Mouse (Mus musculus): ENCODE measurements around the gene Ptgdr2.

The Ptgdr2 gene

DNA sequence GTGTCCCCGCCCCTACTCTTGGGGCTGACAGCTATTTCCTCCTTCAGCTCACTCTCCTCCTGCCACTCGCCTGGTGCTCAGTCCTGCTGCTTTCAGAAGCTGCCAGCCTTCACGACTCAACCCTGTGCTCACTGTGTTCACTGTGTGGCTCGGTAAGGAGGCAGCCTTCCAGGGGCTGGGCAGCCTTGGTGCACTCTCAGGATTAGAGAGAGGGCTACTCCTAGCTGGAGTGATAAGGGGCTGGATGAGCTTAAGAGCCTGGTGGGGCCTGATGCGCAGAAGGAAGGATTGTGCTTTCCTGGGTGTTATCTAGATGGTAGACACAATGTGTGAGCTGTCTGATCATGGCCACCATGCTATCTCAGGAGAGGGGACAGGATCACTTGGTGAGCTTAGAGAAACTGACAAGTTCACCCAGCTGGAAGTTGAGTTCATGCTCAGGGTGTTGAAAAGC is at the start of gene Ptgdr2:
Gene Ptgdr2 (plus strand): TSS at position 51 of the 454 bp plus-strand sequence.
- no peak for DNase-seq (ENCODE audit: low spot score)

DNA sequence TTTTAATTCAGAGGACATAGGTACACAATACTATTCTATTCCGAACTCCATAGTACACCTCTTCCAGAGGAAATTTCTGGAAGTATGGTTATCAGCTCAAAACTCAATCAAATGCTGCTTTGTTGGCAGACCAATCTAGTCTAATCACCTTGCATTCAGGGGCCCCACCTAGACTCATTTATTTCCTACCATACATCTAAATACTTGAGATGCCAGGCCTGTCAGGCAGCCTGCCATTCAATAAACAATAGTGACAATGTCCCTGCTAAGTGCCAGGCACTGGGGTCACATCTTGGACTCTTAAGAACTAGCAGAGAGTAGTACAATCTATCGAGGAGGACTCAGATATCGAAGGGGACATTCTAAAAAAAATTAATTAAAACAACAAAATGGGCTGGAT is 44.8 kb upstream of the Ptgdr2 start:
- no peak for DNase-seq (ENCODE audit: low spot score)

DNA sequence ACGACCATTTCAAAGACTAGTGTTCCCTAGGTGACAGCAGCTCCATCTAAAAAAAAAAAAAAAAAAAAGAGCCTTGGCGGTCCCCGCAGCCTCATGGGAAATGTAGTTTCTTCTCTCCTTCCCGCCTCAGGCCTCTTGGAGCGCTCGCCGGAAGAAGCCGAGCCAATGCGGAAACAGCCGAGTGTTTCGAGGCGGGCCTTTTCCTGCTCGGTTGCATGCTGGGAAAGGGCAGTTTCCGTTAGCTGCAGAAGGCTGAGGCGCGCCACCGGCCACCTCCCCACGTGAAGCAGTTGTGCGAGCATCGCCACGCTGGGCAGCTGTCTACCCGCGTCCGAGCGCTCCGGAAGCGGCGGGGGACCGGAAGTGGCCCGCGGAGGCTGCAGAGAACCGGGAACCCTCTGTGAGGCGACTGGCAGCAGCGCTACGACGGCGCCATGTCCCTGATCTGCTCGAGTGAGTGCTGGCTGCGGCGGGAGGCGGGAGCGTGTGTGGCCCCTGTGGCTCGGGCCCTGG is 41.9 kb upstream of the Ptgdr2 start, which contains the start of gene Prpf19:
Gene Prpf19 (plus strand): TSS at position 216 of the 513 bp plus-strand sequence.
- peak; percentile 96 for DNase-seq (ENCODE audit: low spot score)

DNA sequence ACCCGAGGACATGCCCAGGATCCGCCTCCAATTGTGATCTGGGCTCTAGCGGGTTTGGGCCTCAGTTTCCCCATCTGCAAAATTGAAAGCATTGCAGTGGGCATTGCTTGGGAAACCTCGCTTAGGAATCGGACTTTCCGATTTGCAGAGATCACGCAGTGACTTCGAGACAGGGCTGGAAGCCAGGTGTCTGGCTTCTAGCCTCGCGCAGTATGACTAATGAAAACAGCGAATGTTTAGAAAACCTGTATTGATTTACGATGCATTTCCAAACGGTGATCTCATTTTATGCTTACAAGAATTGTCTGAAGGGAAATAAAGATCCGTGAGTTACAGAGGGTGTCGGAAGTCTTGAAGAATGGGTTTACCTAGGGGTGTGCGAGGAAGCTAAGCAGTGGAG is 41.3 kb upstream of the Ptgdr2 start:
- DNase-seq (ENCODE audit: low spot score) = no peak

DNA sequence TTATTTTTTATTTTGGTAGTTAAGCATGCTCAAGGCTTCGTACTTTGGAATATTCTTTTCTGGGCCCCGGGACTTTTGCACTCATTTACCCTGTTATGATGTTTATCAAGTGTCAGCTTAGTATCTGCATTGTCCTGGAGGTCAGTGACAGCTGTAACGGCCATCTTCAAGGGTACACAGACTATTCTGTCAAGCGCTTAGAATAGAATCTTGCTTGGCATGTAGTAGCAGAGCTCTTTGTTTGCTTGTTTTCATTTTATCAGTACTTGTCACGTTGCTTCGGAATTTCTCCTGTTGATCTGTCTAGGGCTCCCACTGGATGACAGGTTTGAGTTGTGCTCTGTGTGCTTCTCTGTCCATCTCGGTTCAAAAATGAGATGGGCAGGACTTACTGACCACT is 40.1 kb upstream of the Ptgdr2 start:
- no peak for DNase-seq (ENCODE audit: low spot score)

DNA sequence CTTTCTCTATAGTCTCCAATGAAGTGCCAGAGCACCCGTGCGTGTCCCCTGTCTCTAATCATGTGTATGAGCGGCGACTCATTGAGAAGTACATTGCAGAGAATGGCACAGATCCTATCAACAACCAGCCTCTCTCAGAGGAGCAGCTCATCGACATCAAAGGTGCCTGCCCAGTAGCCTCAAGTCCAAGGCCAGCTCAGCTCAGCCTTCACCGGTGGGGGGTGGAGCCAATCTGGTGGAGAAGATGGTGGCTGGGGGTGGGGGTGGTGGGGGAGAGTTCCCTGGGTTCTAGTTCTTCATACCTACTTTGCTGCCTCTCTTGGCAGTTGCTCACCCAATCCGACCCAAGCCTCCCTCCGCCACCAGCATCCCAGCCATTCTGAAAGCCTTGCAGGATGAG is 39.5 kb upstream of the Ptgdr2 start:
- DNase-seq (ENCODE audit: low spot score) = no peak

DNA sequence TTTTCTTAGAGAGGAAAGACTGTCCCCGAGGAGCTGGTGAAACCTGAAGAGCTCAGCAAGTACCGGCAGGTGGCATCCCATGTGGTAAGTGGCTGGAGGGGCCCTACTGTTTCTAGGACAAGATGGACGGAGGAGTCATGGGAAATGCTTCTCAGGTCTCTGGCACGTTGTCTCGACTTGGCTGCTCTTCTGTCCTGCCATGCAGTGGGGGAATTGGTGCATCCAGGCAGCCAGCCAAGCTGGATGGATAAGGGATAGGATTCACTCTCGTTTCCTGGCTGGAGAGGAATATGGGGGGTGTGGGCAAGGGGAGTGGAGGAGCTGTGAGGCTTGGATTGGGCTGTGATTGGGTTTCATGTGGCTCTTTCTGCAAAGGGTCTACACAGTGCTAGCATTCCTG is 36.6 kb upstream of the Ptgdr2 start:
- DNase-seq (ENCODE audit: low spot score) = no peak

DNA sequence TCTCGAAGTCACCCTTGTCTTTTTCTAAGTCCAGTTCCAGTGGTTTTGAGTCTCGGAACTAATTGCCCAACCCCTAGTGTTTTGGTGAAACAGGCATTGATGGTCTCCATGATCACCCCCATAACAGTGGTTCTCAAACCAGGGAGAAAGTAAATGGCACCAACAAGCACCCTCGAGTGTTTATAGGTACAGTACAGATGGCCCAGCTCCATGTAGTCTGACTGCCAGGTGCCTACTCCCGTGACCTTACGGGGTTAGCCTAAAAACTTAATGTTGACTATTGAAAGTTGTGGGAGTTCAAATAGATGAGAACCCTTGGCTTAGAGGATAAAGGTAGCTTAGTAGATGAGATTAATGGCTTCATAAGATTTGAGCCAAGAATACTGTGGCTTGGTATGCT is 35.9 kb upstream of the Ptgdr2 start:
- DNase-seq (ENCODE audit: low spot score) = no peak

DNA sequence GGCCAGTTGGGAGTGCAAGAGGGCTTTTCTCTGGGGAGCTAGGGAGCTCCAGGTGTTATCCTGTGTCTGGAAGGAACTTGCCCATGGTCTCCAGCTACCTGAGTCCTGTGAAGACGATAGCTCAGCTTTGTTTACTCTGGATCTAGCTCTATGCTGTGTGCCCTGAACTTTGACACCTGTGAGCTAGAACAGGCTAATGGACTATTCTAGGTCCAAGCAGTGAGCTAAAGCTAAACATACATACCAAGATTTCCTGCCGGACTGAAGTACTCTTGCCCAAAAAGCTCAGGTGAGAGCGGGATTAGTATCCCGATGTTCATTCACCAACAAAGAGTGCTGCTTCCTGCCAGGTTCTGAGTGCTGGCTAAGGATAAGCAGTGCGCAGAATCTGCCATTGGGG is 32.4 kb upstream of the Ptgdr2 start:
- DNase-seq (ENCODE audit: low spot score) = no peak

DNA sequence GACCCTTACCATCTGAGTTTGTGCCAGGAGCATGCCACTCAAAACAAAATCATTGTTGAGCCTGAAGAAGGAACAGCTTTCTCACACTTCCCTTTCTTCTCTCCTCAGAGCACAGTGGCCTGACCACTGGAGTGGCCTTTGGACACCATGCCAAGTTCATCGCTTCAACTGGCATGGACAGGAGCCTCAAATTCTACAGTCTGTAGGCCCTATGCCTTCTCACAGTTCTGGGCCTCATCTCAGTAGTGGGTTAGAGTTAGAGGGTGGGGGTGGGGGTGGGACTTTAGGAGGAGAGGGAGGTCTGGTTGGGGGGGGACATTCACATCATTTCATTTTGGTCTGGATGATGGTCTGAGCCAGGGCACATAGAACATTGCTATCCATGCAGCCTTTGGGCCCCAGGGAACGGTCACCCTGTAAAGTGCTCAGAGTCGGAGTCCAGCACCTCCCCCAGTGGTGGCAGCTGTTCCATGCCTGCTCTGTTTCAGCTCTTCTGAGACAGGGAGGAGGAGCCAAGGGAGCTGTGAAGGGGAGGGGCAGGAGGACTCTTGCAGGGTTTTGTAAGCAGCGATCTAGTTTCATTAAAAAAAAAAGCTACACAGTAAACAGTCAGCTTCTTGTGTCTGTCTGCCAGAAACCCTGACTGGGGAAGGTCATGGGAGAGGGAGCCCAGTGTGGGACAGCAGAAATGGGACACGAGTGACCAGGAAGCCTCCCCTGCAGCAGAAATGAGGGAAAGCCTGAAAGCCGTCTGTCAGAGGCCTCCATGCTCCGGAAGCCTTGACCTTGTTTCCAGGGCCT is 31.8 kb upstream of the Ptgdr2 start:
- DNase-seq (ENCODE audit: low spot score) = no peak

DNA sequence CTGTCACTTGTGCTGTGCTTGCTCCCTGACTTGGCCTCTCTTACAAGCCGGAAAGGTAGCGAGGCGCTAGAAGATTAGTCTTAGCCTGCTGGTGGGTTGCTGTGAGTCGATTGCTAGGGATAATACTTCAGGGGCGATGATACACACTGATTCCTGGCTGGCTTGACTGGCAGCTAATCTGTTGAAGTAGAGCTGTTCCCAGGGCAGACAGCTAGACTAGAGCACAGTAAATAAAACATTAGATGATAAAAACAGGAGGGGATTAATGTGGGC is 31.3 kb upstream of the Ptgdr2 start:
- DNase-seq (ENCODE audit: low spot score) = no peak

DNA sequence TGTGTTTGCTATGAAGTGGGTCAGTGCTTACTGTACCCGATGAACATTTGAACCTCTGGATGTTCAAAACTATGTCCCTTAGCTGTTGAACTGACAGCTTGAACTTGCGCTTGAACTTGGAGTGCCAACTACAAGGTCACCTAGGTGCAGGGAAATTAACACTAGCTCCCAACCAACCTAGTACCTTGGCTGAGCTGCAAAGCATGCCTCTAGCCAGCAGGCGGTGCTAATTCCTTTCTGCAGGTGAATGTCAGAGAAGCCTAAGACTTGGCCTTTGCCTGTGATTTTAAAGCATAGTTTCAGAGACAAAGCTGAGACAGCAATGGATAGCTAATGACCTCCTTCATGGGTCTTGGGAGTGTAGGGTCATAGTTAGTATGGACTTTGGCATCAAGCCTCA is 29.1 kb upstream of the Ptgdr2 start:
- peak; percentile 40 for DNase-seq (ENCODE audit: low spot score)

DNA sequence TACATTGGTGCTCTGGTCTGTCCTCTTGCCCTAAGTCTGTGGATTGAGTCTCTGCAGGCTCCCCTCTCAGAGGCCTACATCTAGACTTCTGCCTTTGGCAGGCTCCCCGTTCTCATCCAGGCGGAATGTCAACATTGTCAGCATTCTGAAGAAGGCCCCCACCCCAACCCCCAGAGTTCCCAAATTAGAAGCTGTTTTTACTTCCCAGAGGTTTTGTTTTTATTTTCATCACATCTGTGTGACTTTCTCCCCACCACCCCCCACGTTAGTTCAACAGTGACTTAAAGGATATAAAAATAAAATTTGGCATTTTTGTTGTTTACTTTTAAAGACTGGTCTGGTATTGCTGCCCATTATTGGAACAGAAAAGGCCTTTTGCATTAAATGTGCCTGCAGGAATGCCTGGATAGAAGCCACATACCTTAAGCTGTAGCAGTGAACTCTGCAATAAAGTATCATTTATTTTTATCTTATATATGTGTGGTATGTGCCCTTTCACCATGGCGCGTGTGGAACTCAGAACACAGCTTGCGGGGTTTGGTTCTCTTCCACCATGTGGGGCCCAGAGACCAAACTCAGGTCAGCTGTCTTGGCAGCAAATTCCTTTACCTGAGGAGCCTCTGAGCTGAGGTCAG is 27.8 kb upstream of the Ptgdr2 start:
- DNase-seq (ENCODE audit: low spot score) = no peak

DNA sequence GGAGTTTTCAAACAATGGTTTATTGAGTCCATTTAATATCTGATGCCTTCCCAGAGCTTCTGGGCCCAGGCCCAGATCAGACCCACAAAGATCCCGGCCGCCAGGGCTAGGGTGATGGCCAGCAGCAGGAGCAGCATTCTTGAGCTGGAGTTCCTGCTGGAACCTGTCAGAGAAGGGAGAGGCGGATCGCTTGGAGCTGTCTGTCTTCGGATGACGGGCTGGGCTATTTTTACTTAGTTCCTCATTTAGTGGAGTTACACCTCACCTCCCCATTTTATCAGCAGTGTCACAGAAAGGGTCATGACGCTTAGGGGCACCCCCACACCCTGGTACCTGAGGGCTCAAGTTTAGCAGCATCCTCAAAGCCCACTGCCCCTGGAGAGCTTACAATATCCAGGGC is 22.7 kb upstream of the Ptgdr2 start:
- DNase-seq (ENCODE audit: low spot score) = no peak

DNA sequence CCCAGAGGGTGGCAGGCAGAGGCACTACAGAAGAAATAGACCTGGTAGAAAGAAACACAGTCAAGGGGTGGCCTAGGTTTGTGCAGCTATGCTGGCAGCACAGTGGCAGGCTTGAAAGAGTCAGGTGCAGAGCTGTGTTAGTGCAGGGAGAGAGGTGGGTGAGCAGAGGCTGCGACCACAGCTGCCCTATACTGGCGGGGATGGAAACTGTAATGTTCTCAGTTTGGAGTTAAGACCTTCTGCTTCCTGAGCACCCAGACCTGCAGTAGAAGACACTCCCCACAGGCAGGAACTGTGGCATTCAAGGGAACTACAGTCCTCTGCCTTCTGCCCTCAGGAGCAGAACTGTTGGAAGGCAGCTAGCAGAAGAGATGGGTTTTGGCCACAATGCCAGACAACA is 22.1 kb upstream of the Ptgdr2 start:
- DNase-seq (ENCODE audit: low spot score) = no peak

DNA sequence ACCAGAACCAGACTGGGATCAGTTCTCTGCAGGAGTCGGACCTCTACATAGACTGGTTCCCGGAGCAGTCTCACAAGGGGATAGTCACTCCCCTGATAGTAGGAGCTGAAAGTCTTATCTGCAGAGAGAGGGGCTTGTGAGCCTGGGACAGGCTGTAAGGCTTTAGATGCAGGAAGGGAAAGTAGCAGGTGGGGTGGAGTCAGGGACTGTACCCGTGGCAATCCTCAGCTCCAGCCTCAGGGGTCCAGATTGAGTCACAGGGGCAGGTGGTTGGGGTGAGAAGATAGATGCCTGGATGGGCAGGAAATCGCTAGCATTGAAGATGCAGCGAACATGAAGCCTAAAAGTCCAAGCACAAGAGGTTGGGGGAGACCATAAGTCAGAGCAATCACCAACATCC is 20.5 kb upstream of the Ptgdr2 start:
- no peak for DNase-seq (ENCODE audit: low spot score)

DNA sequence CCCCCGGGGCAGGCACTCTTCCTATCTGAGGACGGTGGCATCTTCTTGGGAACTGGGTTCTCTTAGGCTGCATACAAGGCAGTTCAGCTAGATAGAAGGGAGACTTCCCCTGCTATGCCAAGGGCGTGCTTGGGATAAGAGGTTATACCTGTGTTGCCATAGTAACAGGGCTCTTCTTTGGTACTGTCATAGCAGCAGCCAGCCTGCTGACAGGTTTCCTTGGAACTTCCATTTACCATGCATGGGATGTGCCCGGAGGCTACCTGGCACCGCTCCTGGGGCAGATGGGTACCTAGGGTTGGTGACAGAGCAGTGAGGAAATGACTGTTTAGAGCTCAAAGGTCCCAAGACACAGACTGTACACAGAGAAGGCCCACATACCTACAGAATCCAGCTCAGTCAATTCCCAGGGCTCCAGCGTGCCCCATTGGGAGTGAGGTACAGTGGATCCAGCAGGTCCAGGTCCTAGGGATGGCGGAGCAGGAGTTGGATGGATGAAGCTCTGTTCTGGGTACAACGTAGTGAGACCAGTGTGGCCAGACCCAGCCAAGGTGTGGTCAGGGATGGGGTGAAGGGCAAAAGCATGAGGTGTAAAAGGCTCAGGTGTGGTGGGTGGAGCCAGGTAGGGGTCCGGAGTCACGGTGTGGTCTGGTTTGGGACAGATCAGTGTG is 18.5 kb upstream of the Ptgdr2 start:
- no peak for DNase-seq (ENCODE audit: low spot score)

DNA sequence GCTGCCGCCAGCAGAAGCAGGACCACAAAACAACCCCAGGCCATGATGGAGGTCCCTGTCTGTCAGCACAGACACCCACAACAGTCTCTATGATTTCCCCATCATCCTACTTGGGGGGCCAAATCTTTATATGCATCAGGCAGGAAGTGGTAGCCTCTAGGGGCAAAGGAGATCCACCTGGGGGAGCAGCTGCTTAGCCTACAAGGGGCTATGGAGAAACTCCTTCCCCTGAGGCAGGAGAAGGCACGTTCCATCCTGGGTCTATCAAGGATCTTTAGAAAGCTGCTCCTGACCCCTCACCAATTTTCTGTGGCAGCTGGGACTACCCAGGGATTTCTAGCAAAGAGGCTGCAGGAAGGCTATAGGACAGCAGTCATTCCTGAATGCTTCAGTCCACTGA is 16.4 kb upstream of the Ptgdr2 start, which contains the start of gene Zp1:
Gene Zp1 (minus strand): TSS at position 101 of the 400 bp plus-strand sequence.
- no peak for DNase-seq (ENCODE audit: low spot score)

DNA sequence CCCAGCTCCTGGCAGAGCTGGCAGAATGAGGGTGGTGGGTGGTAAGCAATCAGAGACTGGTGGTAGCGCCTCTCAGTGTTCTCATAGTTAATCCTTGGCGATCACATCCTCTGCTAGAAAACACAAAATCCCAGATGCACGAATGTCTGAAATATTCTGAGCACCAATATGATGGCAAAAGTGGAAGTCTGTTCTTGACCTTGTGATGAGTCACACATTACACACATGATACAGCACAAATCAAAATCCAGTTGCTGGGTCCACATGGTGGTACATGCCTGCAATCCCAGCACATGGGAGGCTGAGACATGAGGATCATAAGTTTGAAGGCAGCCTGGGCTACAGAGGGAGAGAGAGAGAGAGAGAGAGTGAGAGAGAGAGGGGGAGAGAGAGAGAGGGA is 15.9 kb upstream of the Ptgdr2 start:
- no peak for DNase-seq (ENCODE audit: low spot score)

DNA sequence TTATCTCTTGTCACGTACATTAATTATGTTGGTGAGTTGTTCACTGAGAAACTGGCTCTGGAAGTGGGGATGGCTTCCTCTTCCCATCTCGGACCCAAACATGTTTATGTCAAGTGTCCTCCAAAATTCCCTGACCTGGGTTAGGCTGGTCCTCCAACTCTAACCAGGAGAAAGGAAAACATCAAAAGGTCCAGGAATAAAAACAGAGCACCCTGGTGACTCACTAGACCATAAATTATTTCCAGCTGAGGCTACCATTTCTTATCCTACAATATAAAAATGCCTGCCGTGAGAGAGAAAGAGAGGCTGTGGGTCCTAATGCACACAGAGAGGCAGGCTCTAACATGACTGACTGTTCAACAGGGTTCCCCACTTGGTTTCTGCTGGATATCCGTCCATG is 12.7 kb upstream of the Ptgdr2 start:
- DNase-seq (ENCODE audit: low spot score) = no peak

DNA sequence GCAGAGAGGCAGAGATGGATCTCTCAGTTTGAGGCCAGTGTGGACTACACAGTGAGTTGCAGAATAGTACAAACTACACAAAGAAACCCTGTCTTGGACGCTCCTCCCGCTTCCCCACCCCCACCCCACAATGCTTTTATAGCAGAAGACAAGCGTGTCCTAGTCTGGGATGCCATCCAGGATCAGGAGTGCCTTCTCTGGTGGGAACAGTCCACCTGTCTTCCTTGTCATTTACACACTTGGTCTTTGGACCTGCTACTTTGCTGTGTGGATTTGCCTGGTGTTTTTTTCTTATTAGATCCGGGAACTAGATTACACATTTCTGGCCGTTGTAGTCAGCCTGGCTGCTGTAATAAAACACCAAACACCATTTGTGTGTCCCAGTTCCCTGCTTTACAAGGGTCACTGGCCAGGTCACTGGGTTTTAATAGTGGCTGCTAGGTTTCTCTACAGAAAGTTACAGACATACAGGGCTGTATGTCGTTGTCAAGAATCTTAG is 10.8 kb upstream of the Ptgdr2 start:
- DNase-seq (ENCODE audit: low spot score) = no peak

DNA sequence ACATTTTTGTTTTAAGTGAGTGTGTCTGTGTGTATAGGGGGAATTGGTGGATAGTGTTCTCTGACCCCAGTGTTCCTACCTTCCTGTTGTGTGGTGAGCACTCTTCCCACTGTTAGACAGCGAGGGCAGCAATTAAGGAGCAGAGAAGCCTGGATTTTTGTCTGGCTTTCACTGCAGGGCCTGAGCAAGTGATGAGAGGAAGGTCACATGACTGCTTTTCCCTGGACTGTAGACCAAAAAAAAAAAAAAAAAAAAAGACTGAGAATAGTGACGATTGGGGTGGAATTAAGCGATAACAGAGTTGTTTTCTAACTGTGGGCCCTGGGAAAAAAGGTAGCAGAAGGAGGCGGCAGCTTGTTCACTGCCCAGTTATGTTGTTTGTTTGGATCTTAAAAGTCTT is 10.3 kb upstream of the Ptgdr2 start:
- DNase-seq (ENCODE audit: low spot score) = no peak

DNA sequence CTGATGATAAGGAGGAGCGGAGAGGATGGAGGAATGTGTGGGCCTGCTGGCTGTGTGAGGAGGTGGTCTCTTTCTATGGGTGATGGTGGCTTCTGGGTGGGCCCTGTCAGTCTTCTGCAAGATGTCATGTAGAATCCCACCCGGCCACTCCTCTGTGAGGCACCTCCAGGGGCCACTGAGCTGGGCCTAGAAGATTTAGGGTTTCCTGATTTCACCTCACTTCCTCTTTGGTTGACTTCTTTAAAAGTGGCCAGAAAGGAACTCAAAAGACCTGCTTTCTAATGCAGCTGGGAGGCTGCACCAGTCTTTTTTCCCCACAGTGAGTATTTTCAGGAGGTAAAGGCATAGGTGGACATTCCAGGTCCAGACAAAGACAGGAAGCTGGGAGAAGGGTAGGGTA is 6.3 kb upstream of the Ptgdr2 start:
- no peak for DNase-seq (ENCODE audit: low spot score)

Data from T-cell, adult 2 months (primary cell).